12 mouse cellular contexts compared by ENCODE assay signal in the genomic region with DNA sequence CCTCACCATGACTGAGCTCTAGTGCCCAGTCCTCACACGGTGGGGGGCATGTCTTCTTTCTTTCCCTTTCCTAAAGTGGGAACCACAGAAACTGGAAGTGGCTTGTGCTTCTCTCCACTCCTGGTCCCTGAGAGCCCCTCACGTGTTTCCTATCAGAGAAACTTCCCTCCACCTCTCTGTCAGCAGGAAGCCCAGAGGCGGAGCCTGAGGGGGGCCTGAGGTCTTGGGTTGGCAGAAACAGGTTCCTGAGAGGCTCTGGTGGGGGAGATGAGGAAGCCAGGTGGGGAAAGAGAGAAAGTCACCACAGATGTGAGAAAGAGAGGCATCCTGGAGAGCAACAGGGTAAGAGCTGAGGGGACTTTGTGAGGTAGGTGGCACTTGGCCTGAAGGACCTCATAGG. TPM values are rescaled to one million over a fixed set of nuclear protein-coding genes. Genes with fewer than 3 reads are reported as not detected.
DNase-seq lines count a peak whose midpoint lies in the region; ATAC-seq and TF ChIP-seq lines count a peak whose summit lies in the region.
"Had no signal": no experiment of that assay in that cellular context is flagged by ENCODE, and none has a peak within 500 bp of the region (broad histone marks: within the 10 kb centered on the region; RNA-seq: fewer than 3 reads in every experiment).

No protein-coding gene starts in this region.

- H3K4me1 ChIP-seq in heart, embryonic 16.5 days (ENCODE audit: control insufficient read depth, insufficient read depth, low read length): peaks cover 8% of the 10 kb centered on the region
- H3K4me1 ChIP-seq in thymus, adult 2 months (replicated peaks; ENCODE audit: control insufficient read depth, insufficient read depth, low read length): peaks cover 49% of the 10 kb centered on the region
- H3K4me1 ChIP-seq in hindbrain, embryonic 11.5 days (replicated peaks; ENCODE audit: control insufficient read depth, insufficient read depth, low read length): no peaks in the 10 kb centered on the region

- no peak for TF ChIP-seq POLR2A in thymus, adult 2 months (IDR thresholded peaks at IDR 0.05; ENCODE audit: control insufficient read depth, extremely low read depth, insufficient read depth, low read length, poor library complexity)

- DNase-seq in heart, postnatal 14 days: no peak
- DNase-seq in induced T-regulatory cell, adult 2 months (ENCODE audit: low read depth): peak; percentile 57
- peak; percentile 67 for DNase-seq in thymus, adult 2 months
- no peak for DNase-seq in hindbrain, embryonic 11.5 days (ENCODE audit: low spot score)
- no peak for DNase-seq in frontal cortex, postnatal 25 days (ENCODE audit: low spot score in 2 of 2)
- DNase-seq in ovary, postnatal 36 days (ENCODE audit: low spot score): no peak
- DNase-seq: cerebellum, postnatal 14 days; lung, adult 18-20 months had no signal

- H3K4me3 ChIP-seq in heart, embryonic 16.5 days (ENCODE audit: low read length): no peak overlapping the region
- no peak overlapping the region for H3K4me3 ChIP-seq in thymus, adult 2 months (ENCODE audit: control insufficient read depth, insufficient read depth, low read length)
- H3K4me3 ChIP-seq in hindbrain, embryonic 11.5 days (ENCODE audit: low read depth, low read length): no peak overlapping the region
- H3K4me3 ChIP-seq: heart, embryonic 15.5 days; midbrain, embryonic 12.5 days had no signal

- intact Hi-C loops in heart, postnatal 14 days (cut with DNase I): no loop called here

- 0 out of 2 replicates have a peak, but pooled peaks have one; percentile 41 for ATAC-seq in heart, embryonic 16.5 days (replicated peaks; ENCODE audit: extremely low read depth, insufficient read depth, low FRiP score)
- peak; percentile 53 for ATAC-seq in CD4-positive, CD25-positive, alpha-beta regulatory T cell, adult 4 months
- ATAC-seq in hindbrain, embryonic 11.5 days (ENCODE audit: low FRiP score): no peak

- no peak overlapping the region for H3K4me2 ChIP-seq in heart, embryonic 16.5 days (ENCODE audit: low read depth, low read length)
- H3K4me2 ChIP-seq in hindbrain, embryonic 11.5 days (replicated peaks; ENCODE audit: low read depth, low read length): no peak overlapping the region
- H3K4me2 ChIP-seq: heart, embryonic 15.5 days; midbrain, embryonic 12.5 days had no signal

- 51% methylated on average over 3 of the region's 3 CpGs for WGBS in heart, embryonic 16.5 days
- WGBS in thymus, adult 2 months: 1% methylated on average over 3 of the region's 3 CpGs
- WGBS in hindbrain, embryonic 11.5 days: 55% methylated on average over 3 of the region's 3 CpGs

- H3K27ac ChIP-seq in heart, embryonic 16.5 days (ENCODE audit: low read length): no peak overlapping the region
- H3K27ac ChIP-seq in thymus, adult 2 months (ENCODE audit: control insufficient read depth, insufficient read depth, low read length): peak overlapping the region; percentile 77
- no peak overlapping the region for H3K27ac ChIP-seq in hindbrain, embryonic 11.5 days (ENCODE audit: low read depth, low read length)
- H3K27ac ChIP-seq: heart, embryonic 15.5 days; midbrain, embryonic 12.5 days had no signal

- no peak for TF ChIP-seq CTCF in thymus, adult 2 months (IDR thresholded peaks at IDR 0.05; ENCODE audit: borderline replicate concordance, control insufficient read depth, extremely low read depth, insufficient read depth, low read length, poor library complexity)

- H3K9ac ChIP-seq in heart, embryonic 16.5 days (ENCODE audit: low read length): no peak overlapping the region
- H3K9ac ChIP-seq in hindbrain, embryonic 11.5 days (ENCODE audit: low read depth, low read length): no peak overlapping the region
- H3K9ac ChIP-seq: heart, embryonic 15.5 days; midbrain, embryonic 12.5 days had no signal

- H3K27me3 ChIP-seq in heart, embryonic 16.5 days (ENCODE audit: control insufficient read depth, insufficient read depth, low read length): no peaks in the 10 kb centered on the region
- H3K27me3 ChIP-seq in thymus, adult 2 months (ENCODE audit: control insufficient read depth, insufficient read depth, low read length): no peaks in the 10 kb centered on the region
- H3K27me3 ChIP-seq in hindbrain, embryonic 11.5 days (ENCODE audit: control insufficient read depth, insufficient read depth, low read length): no peaks in the 10 kb centered on the region
- H3K27me3 ChIP-seq: heart, embryonic 15.5 days; midbrain, embryonic 12.5 days had no signal

- no peaks in the 10 kb centered on the region for H3K36me3 ChIP-seq in heart, embryonic 16.5 days (ENCODE audit: control insufficient read depth, insufficient read depth)
- no peaks in the 10 kb centered on the region for H3K36me3 ChIP-seq in thymus, adult 2 months (ENCODE audit: control insufficient read depth, insufficient read depth, low read length)
- H3K36me3 ChIP-seq in hindbrain, embryonic 11.5 days (ENCODE audit: control insufficient read depth, insufficient read depth, low read length): no peaks in the 10 kb centered on the region
- H3K36me3 ChIP-seq: heart, embryonic 15.5 days; midbrain, embryonic 12.5 days had no signal

- no peaks in the 10 kb centered on the region for H3K9me3 ChIP-seq in heart, embryonic 16.5 days (replicated peaks; ENCODE audit: control insufficient read depth, low read length)
- H3K9me3 ChIP-seq in hindbrain, embryonic 11.5 days (ENCODE audit: control insufficient read depth, low read length): no peaks in the 10 kb centered on the region
- H3K9me3 ChIP-seq: heart, embryonic 15.5 days; midbrain, embryonic 12.5 days had no signal

RNA-seq across cellular contexts. Expression of a gene that starts 42.7 kb away (rescaled TPM):
- polyA plus RNA-seq in heart, embryonic 16.5 days (2015; fragmentation: Nextera tagmentation; extraction: Ambion mirVana): 9.5 and 9.9 TPM in 2 replicates
- total RNA-seq in heart, postnatal 14 days (2021): 10 to 100 TPM; 28.7 to 31.5 TPM
- 10 to 100 TPM; 78.6 to 87.5 TPM for polyA plus RNA-seq in CD4-positive, CD25-positive, alpha-beta regulatory T cell, adult 4 months (2017; shearing (Covaris generic))
- 70.0 and 73.4 TPM in 2 replicates for polyA plus RNA-seq in thymus, adult 2 months (2012; rRNA removed)
- 16.7 and 17.1 TPM in 2 replicates for polyA plus RNA-seq in hindbrain, embryonic 11.5 days (2014; fragmentation: Nextera tagmentation; extraction: Ambion mirVana)

RNA-seq across cellular contexts. Expression of a gene that starts 50.9 kb away (rescaled TPM):
- polyA plus RNA-seq in heart, embryonic 16.5 days (2015; fragmentation: Nextera tagmentation; extraction: Ambion mirVana): 36.0 and 40.2 TPM in 2 replicates
- 10 to 100 TPM; 52.0 to 52.5 TPM for total RNA-seq in heart, postnatal 14 days (2021)
- 10 to 100 TPM; 66.6 to 75.4 TPM for polyA plus RNA-seq in CD4-positive, CD25-positive, alpha-beta regulatory T cell, adult 4 months (2017; shearing (Covaris generic))
- 30.3 and 30.9 TPM in 2 replicates for polyA plus RNA-seq in thymus, adult 2 months (2012; rRNA removed)
- polyA plus RNA-seq in hindbrain, embryonic 11.5 days (2014; fragmentation: Nextera tagmentation; extraction: Ambion mirVana): 41.9 and 52.9 TPM in 2 replicates

Comparison
In these comparisons a context has a peak if more than half of its experiments do, and no peak if none do; other contexts are left out.
1. DNase-seq: peak in induced T-regulatory cell, adult 2 months (single experiment) and thymus, adult 2 months (single experiment); none in heart, postnatal 14 days (0 of 2), hindbrain, embryonic 11.5 days (single experiment), frontal cortex, postnatal 25 days (0 of 2) and ovary, postnatal 36 days (single experiment).